Mouse (Mus musculus): ENCODE results near the gene Tcaf1.

The Tcaf1 gene

DNA sequence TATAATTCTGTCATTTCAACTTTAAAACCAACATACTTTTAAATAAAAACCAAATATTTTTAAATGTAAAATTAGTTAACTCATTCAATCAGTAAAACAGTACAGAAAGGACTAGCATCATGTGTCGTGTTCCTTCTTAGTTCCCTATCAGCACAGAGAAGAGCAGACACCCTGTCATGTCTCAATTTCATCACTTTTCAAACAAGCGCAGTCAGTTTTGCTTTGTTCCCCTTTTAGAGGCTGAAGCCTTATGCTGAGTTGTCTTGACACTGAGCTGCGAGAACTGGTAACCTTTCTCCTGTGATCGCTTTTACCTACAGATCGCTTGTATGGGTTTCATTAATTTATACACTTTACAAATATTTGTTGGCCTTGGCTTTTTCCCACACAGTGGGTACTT, 75.5 kb downstream of the Tcaf1 start:
- Histone ChIP-seq H3K36me3 (ENCODE audit: insufficient read depth, low read length) (no peaks in the 10 kb centered on the region), H3K9me3 (ENCODE audit: low read length) (no peaks in the 10 kb centered on the region), H3K27me3 (ENCODE audit: insufficient read depth, low read length) (no peaks in the 10 kb centered on the region), H3K4me1 (replicated peaks; ENCODE audit: low read depth, low read length) (no peaks in the 10 kb centered on the region), H3K4me3 (replicated peaks; ENCODE audit: low read length) (no peak overlapping the region)
- TF ChIP-seq POU5F1 (IDR thresholded peaks at IDR 0.05; ENCODE audit: borderline replicate concordance, low read length), result no peak

DNA sequence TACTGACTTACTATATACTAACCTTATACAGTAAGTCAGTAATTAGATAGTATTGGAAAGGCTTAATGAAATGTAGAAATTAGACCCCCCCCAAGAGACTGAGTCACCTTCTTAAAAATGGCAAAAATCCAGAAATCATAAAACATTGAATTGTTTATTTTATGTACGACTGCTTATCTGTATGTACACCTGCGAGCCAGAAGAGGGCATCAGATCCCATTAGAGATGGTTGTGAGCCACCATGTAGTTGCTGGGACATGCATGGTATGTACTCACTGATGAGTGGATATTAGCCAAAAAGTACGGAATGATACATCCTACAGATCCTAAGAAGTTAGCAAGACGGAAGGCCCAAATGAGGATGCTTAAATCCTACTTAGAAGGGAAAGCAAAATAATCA, 78.5 kb downstream of the Tcaf1 start:
- Histone ChIP-seq H3K4me3 (replicated peaks; ENCODE audit: low read length) (no peak overlapping the region), H3K27me3 (ENCODE audit: insufficient read depth, low read length) (no peaks in the 10 kb centered on the region), H3K9me3 (ENCODE audit: low read length) (no peaks in the 10 kb centered on the region), H3K36me3 (ENCODE audit: insufficient read depth, low read length) (no peaks in the 10 kb centered on the region), H3K4me1 (replicated peaks; ENCODE audit: low read depth, low read length) (no peaks in the 10 kb centered on the region)
- no peak for TF ChIP-seq NANOG (IDR thresholded peaks at IDR 0.05; ENCODE audit: borderline replicate concordance, low read length)
- TF ChIP-seq CTCF (conservative IDR thresholded peaks at IDR 0.05; ENCODE audit: low read length), result peak; percentile 17; the same call in 1 of the 2 replicates
